In the genomic region with DNA sequence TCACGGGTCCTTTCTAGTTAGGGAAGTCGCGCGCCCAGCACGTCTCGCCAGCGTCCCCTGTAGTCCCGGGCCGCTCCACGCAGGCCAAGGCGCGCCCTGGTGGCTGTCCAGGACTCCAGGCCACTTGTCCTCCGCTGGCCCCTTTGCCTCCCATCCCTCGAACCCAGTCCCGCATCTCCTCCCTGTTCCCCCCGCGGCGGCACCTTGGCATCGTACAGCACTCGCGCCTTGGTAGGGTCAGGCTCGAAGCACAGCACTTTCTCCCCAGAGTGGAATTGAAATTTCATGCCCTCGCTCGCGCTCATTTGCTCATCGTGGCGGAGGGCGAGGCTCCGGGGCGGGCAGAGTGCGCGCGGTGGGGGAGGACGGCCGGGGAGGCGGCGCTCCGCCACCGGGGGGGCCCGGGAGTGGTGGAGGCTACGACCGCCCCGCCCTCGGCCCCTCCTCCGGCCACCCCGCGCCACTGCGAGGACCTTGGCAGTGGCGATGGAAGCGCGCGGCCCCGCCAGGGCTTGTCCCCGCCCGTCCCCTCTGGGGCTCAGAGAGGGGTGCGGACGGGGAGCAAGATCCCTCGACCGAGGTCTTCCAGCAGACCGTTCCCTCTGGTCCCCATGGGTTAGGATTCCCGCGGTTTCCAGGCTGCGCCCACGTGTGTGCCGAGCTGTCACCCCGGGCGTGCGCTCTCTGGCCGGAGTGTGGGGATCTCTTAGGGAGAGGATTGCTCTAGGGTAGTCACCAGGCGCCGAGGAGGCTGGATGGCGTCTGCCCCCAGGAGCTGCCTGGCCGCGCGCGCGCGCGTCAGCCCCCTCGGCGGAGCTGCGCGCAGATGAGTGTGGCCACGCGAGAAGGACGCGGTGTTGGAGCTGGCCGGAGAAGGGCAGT, we compare ENCODE assay signal across 8 mouse cellular contexts. TPM values are rescaled to one million over a fixed set of nuclear protein-coding genes. Genes with fewer than 3 reads are reported as not detected.
DNase-seq lines count a peak whose midpoint lies in the region; ATAC-seq lines count a peak whose summit lies in the region.

Msl3 (minus strand) TSS at position 374 of the 882 bp plus-strand sequence.

- H3K4me3 ChIP-seq in intestine, embryonic 14.5 days (ENCODE audit: low read depth, low read length): peak within 1 kb of the TSS; percentile 53

- H3K9me3 ChIP-seq in intestine, embryonic 14.5 days (ENCODE audit: control insufficient read depth, low read length): no peaks in the 10 kb centered on the region

- H3K27me3 ChIP-seq in intestine, embryonic 14.5 days (replicated peaks; ENCODE audit: control insufficient read depth, insufficient read depth, low read length): peaks cover 3% of the 10 kb centered on the region; the same call in 1 of the 2 replicates

- WGBS in intestine, embryonic 14.5 days: 11% methylated on average over 75 of the region's 88 CpGs

- no peaks in the 10 kb centered on the region for H3K4me1 ChIP-seq in intestine, embryonic 14.5 days (replicated peaks; ENCODE audit: control insufficient read depth, insufficient read depth, low read length)

- DNase-seq in adrenal gland, adult 18-20 months (ENCODE audit: low spot score in 2 of 2): peak; percentile 80
- DNase-seq in embryo, embryonic 10.5 days (ENCODE audit: low spot score): peak; percentile 86
- DNase-seq in gastrocnemius, postnatal 25 days: peak; percentile 89
- peak; percentile 86 for DNase-seq in intestine, embryonic 14.5 days (ENCODE audit: low spot score)
- DNase-seq in left cerebral cortex, postnatal 10 days (ENCODE audit: extremely low spot score in 1 of 2, low spot score in 2 of 2): peak; percentile 47 to 91
- peak; percentile 86 for DNase-seq in right cerebral cortex, postnatal 10 days (ENCODE audit: low spot score in 2 of 2)
- DNase-seq in urinary bladder, postnatal 25 days (ENCODE audit: low spot score): peak; percentile 81

- peaks cover 21% of the 10 kb centered on the region; the same call in 1 of the 2 replicates for H3K36me3 ChIP-seq in intestine, embryonic 14.5 days (ENCODE audit: control insufficient read depth, insufficient read depth, low read length)

- peak within 1 kb of the TSS; percentile 71 for H3K4me2 ChIP-seq in intestine, embryonic 14.5 days (ENCODE audit: low read length)

- ATAC-seq in intestine, embryonic 14.5 days (replicated peaks; ENCODE audit: low FRiP score, low TSS enrichment, low read depth): peak; percentile 92
- peak; percentile 76 for ATAC-seq in megakaryocyte progenitor cell, adult 5-6 weeks (replicated peaks; ENCODE audit: poor library complexity)

- H3K9ac ChIP-seq in intestine, embryonic 14.5 days (ENCODE audit: low read length): peak within 1 kb of the TSS; percentile 56

- intact Hi-C loops in left cerebral cortex, postnatal 10 days (cut with DNase I): loop anchor here (5.0 kb wide), 1 partner anchor 259 kb away; no protein-coding TSS in a partner anchor

- H3K27ac ChIP-seq in intestine, embryonic 14.5 days (ENCODE audit: low read depth): peak within 1 kb of the TSS; percentile 91

RNA-seq across cellular contexts. Expression of gene Msl3, which starts in this region (rescaled TPM):
- total RNA-seq in adrenal gland, adult 18-20 months (2021): 10 to 100 TPM; 37.2 to 46.8 TPM
- 10 to 100 TPM; 41.8 to 42.4 TPM for total RNA-seq in gastrocnemius, postnatal 25 days (2021)
- 38.0 and 45.8 TPM in 2 replicates for polyA plus RNA-seq in intestine, embryonic 14.5 days (2014; fragmentation: Nextera tagmentation; extraction: Ambion mirVana)
- total RNA-seq in left cerebral cortex, postnatal 10 days (2021): 10 to 100 TPM; 22.9 to 23.2 TPM
- total RNA-seq in megakaryocyte progenitor cell, adult 5-6 weeks (2015): 80.0 and 81.5 TPM in 2 replicates
- 99.9 and 104 TPM in 2 replicates for total RNA-seq in megakaryocyte progenitor cell, adult 5-6 weeks (2017)

Comparison
In these comparisons a context has a peak if more than half of its experiments do, and no peak if none do; other contexts are left out.
1. Peak in every context shown above with its lines: DNase-seq, ATAC-seq, H3K4me3 ChIP-seq and H3K27ac ChIP-seq.